Mouse (Mus musculus) C2C12 (cell line): Measurements from ENCODE around the gene Cdc42ep1.

Source experiments
- CTCF ChIP-seq: IDR thresholded peaks from one replicate; pipeline ENCODE4 v1.5.1; 2011; ENCODE audit not compliant: control insufficient read depth, insufficient read depth, insufficient read length
- MYOD1 ChIP-seq: IDR thresholded peaks from one replicate; pipeline ENCODE4 v1.6.1; 2011; ENCODE audit warnings: low read depth; ENCODE audit not compliant: control insufficient read depth, insufficient read length
- USF1 ChIP-seq: IDR thresholded peaks from one replicate; pipeline ENCODE4 v1.6.1; 2011; ENCODE audit warnings: low read depth, mild to moderate bottlenecking, control low read depth, moderate library complexity

- no peak for TF ChIP-seq CTCF
- no peak for TF ChIP-seq USF1
- TF ChIP-seq MYOD1, result no peak
Measured at GRCm38 (mm10) chr15:78805351-78805750, 37.1 kb upstream of the Cdc42ep1 start.
